Mouse (Mus musculus) left cerebral cortex, adult 11 months (tissue): ENCODE data around the gene Slc10a1.

Experiments used
- DNase-seq: peaks from one replicate; pipeline ENCODE4 v3.0.0; 2022; ENCODE audit warnings: low spot score

The Slc10a1 gene

DNA sequence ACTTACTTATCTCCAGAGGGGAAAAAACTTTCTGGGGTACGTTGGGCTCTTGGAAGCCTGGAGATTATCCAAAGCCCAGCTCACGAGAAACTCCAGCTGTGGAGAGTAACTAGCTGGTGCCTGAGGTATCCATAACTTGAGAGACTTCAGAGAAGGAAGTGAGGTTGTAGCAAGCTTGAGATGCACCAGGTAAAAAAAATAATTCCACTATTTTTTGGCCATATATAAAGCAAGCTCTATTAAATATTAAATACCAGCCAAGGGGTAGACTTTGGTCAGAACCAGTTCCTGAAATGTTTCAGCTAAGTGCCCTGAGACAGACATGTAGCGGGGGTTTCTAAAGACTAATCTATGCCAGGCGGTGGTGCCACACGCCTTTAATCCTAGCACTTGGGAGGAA, at the start of gene Slc10a1:
Gene Slc10a1 (minus strand): TSS at position 101 of the 400 bp plus-strand sequence.
- DNase-seq, result no peak

DNA sequence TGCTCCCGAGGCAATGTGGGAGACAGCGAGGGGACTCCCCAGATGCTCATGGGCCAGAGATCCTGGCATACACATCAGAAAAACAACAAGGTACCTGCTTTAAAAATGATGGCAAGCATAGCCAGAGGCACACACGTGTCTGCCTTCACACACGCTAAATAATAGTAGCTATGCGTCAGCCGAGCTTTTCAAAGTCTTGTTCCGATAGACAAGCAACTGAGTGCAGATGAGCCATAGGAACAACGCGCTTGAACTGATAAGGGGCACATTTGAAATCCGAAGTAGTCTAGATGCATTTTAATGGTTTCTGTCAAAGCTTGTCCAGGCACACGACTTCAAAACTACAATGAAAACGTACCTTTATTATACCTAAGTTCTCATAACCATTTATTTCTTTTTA, 49.1 kb upstream of the Slc10a1 start:
- no peak for DNase-seq

DNA sequence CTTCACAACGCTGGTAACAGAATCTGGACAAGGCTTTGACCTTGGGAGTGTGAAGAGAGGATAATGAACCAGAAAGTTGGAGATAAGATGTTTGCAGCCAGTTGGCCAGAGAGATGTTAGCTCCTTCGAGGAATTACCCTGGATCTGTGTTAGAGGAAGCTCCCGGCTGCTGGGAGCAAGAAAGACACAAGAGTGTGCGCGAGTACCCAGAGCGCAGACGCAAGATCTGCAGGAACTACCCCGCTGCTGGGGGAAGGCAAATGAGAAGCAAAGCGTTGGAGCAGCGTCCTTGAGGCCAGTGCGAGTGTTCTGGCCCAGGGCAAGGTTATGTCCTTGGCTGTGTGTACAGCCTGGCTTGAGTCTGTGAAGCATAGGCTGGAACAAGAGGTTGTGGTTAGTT, 45.0 kb upstream of the Slc10a1 start:
- DNase-seq, result no peak

DNA sequence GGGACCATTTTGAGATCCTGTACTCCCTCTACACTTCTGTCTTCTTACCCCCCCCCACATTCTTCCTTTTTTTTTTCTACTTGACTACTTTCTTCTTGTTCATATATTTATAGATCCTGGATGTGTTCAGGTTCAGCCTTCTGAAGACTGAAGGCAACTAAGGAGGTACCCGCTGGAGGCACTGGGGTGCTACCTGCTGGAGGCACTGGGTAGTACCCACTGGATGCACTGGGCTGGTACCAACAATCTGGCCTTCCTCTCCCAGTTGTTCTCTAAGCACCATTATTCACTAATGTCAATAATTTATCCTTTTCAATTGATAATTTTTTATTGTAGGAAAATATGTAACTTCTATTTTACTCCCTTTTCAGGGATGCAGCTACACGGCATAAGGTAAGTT, 43.5 kb upstream of the Slc10a1 start:
- no peak for DNase-seq

DNA sequence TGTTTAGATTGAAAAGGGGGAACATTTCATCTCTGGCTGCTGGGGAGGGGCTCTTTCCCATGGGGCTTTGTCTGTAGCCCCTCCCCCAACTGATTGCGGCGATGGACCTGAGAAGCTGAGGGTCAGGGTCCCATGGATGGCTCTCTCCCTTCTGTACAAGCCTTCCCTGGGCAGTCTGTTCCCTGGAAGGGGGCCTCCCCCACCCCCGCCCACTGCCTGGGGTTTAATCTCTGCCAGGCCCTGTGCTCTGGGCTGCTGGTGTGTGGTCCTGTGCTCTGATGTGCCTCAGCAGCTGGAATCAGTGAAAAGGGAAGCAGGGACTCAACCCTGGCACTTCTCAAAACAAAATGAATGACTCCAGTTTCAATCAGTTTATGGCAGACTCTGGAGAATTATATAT, 41.3 kb upstream of the Slc10a1 start:
- no peak for DNase-seq

DNA sequence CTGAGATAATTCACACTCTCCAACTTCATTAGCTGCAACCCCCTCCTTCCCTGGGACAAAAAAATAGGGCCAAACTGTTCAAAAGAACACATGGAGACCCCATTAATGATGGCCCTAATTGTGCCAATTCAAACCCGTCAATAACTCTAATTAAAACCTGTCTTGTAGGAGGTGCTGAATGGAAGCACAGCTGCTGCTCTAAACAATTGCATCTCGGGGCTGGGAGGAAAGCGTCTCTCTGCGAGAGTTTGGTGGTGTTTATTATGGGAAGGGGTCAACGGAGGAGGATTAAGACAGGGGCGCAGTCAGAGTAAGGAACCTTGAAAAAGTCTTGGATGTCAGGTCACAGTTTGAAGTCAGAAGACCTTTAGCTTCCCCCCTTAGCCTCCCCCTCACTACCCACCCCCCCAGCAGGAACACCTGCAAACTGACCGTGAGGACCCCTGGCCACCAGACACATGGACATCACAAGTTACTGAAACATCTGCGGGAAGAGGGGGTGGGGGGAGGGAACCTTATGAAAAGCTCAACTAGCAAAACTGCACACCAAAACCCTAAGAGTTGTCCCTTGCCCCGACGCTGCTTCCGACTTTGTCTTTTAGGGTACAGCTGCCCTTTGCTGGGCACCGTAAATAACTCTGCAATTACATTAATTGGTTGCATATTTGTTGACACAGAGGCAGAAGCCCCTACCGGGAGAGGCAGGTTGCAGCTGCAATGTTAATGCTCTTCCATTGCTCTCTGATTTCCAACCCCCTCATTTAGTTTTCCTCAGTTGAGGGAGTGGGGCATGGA, 34.5 kb upstream of the Slc10a1 start:
- no peak for DNase-seq

DNA sequence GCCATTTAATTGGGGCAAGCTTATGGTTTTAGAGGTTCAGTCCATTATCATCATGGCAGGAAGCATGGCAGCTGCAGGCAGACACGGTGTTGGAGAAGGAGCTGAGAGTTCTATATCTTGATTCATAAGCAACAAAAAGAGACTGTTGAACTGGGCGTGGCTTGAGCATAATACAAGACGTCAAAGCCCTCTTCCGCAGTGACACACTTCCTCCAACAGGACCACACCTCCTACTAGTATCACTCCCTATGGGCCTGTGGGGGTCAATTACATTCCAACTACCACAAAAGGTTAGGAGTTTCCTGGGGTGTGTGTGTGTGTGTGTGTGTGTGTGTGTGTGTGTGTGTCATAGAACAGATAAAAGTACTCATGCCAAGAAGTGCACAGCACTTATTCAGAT, 32.4 kb upstream of the Slc10a1 start:
- no peak for DNase-seq

DNA sequence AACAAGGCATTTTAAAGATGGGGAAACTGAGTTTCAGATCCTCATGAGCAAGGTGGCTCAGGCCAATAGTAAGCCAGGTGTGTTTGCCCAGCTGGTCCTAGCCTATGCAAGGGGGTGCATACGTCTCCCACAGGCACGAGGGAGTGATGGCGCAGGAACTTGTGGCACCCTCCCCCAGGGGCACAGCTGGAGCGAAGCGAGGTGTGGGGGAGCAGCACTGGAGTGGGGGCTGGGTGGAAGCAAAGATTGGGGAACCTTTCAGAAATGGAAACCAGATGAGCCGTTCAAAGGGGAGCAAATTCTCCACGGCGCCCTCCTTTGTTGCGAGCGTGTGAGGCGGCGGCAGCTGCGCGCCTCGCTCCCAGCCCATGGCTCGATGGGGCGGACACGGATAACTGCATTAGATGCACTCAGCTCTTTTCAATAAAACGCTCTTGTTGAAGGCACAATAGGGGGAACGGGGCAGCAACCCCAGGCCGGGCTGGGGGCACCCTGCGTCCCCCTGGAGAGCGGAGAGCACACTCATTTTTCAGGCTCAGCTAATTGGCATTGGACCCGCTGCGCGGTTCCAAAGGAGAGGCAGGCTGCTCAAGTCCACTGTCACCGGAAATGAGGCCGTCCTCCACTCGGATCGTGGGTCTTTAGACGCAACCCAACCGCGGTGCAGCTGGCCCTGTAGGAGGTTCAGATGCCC, 30.2 kb upstream of the Slc10a1 start:
- DNase-seq, result no peak

DNA sequence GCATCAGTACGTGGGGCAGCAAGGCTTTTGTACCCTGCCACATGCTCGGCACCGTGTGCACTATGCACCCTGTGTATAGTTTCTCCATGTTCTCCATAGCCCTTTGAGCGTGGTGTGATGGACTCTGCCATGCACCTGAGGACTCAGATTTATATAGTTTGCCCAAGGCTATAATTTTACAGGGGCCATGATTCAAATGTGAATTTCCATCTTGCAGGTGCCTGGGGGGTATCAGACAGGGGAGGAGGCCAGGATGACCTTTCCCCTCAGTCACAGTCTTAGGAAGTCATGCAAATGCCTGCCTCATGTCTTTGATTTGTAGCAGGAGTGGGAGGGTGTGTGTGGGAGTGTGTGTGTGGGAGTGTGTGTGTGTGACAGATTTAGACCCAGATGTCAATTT, 29.1 kb upstream of the Slc10a1 start:
- no peak for DNase-seq

DNA sequence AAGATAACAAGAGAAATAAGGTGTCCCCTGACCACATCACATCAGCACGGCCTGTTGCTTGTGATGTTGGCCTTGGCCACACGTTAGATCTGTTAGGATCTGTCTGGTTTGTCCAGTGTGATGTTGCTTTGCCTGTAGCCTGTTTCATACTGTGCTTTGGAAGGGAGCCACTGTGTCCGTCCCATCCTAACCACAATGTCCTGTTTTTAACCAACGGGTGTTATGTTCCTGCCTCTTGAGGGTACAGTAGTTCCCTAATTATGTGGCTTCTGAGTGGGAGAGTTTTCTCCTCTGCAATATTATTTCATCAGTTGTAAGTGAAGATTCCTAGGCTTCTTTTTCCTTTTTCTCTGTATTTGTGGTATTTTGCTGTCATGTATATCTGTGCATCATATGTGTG, 26.8 kb upstream of the Slc10a1 start:
- no peak for DNase-seq

DNA sequence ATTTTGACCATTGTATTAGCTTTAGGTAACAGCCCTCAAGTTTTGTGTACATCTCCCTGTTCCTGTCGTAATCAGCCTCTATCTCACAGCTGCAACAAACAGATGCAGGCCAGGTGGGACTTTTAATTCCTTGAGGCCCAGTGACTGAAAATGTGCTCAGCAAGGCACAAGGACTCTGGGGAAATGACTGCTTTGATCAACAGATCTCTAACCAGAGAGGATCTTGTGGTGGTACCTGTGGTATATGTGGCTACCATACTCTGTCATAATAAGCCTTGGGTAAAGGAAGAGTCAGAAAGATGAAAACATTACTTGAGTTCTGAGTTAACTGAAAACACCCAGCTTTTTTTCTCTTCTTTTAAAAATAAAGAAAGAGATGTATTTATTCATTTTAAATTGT, 25.3 kb upstream of the Slc10a1 start:
- DNase-seq, result no peak

DNA sequence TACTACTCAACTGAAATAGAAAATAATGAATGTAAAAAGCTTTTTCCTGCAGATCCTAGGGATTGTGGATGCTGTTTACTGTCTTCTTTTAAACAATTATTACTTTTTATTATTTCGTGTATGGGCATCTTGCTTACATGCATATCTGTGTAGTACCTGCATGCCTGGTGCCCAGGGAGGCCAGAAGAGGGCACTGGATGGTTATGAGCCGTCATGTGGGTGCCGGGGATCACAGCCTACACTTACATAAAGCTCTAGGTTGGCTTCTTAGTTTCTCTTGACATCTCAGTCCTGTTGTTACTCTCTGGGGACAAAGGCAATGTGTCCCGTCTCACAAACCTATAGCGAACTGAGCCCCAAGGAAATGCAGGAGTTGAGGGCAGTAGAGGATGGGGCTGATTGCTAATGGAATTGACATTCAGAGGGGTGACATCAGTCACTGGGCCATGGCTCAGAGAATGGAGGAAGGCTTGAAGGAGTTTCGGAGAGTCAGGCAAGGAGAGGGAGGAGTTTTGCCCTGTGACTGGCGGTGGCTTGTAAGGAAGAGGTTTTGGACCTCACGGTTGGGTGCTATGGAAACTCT, 24.1 kb upstream of the Slc10a1 start:
- no peak for DNase-seq

DNA sequence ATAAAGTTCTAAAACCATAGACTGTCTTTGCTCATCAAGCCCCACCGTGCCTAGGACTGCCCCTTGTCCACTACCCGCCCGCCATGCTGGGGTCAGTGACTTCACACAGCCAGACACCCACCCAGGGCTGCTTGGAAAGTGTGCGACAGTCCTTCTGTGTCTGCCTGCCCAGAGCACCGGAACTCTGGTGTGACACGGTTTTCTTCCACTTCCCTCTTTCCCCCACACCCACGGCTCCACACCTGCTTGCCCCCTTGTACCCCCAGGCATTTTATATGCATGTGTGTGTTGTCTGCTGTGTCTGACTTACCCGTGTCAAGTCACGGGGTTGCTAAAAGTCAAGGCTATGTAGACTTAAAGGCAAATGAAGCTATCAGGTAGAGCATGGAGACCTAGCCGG, 23.3 kb upstream of the Slc10a1 start:
- no peak for DNase-seq

DNA sequence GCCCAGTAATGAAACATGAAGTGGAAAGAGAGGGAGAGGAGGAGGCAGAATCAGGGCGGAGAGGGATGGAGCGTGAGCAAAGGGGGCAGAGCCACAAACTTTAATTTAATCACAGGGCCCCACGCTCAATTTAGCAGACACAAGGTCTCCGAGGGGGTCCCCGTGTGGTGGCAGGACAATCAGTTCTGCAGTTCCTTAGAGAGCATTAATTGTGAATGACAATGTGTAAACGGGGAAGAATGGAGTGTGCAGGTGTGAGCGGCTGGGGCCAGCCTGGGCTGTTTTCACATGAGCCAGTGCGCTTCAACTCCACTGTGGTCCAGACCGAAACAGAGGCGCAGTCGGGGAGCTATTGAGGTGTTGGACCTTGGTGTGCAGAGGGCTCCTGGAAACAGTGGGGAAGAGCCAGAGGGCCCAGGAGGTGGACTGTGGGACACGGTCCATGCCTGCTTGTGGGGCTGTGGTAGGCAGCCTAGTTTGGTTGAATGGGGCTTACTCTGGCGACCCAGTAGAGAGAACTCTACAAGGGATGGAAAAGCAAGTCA, 22.5 kb upstream of the Slc10a1 start:
- no peak for DNase-seq

DNA sequence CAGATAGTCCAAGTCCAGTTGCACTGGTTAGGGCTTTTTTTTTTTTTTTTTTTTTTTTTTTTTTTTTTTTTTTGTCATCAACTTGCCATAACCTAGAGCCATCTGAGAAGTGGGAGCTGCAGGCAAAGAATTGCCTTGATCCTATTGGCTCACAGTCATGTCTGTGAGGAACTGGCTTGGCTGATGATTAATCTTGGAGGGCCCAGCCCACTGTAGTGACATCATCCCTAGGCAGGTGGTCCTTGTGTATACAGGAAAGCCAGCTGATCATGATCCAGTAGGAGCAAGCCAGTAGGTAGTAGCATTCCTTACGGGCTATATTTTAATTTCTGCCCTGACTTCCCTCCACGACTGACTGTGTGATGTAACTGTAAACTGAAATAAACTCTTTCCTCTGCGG, 19.8 kb upstream of the Slc10a1 start:
- DNase-seq, result no peak

DNA sequence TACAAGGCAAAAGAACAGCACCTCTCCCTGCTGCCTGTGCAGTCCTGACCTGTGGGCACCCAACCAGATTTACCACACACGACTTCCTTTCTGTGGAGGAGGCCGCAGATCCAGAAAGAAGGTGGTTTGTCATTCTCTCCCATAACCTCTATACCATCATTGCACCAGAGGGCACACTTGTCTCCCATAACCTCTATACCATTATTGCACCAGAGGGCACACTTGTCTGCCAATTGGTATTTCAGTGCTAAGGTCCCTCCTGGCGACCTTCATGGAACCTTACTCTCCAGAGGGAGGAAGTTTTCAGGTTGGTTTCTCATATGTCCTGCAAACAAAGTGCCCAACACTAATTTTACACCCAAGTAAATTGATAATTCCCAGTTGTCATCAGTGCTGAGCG, 18.1 kb upstream of the Slc10a1 start:
- DNase-seq, result no peak

DNA sequence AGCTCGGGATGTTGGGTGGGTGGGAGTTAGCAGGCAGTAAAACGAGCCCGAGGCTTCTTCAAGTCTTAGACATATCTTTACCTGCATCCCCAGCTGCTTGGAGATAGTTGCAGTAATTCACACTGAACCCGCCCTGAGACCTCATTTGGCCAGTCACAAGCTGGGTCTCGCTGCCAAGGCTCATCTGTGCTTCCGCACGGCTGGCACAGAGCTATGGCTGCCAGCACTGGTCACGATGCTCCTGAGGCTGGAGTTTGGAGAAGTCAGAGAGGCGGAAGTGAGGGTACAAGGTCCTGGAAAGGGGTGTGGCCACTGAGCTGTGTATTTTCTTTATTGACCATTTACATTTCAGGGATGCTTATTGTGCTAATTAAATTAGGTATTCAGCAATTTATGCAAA, 15.2 kb upstream of the Slc10a1 start:
- DNase-seq, result no peak

DNA sequence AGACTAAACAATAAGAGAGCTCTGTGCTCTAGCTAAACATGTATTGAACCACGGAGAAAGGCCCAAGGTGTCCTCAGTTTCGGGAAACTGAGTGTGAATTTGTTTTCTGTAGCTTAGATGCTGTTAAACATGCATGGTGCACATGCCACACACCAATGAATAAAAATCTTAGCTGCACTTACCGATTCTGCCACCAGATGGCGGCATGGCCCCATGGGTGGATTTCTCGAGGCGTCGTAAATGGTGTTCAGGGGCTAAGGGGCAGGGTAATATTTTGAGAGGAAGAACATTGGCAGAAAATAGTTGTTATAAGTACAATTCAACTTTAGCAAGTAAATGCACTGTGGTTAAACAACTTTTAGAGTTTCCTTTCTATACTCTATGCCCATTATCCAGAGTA, 13.8 kb upstream of the Slc10a1 start:
- DNase-seq, result peak; percentile 39

DNA sequence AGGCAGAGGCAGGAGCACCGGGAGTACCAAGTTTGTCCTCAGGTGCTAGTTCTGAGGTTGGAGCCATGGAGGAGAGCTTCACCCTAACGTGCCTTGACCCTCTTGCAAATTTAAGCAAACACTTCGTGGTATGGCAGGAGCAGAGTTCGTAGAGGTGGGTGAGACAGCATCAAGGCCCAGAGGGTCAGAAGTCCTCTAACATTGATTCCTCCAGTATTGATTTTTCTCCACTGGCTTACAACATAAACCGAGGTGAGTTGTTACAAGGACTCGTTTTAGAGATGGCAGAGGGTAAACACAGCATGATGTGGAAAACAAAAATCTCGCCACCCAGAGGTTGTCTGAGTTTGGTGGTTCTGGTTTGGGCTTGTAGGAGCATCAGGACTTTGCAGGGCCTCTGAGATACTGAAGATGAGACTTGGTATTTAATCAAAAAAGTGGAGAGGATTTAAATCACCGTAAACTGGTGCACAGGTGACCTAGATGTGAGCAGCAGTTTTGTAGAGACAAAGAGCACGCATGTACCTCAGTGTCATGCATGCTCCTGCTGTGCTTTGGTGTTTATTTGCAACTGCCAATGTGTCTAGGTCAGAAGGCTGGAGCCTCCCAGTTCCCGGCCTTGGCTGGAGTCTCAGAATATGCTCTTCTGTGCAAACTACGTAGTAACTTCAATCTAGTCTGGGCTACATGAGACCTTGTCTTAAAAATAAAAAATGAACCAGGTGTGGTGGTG, 7.6 kb upstream of the Slc10a1 start:
- DNase-seq, result no peak

DNA sequence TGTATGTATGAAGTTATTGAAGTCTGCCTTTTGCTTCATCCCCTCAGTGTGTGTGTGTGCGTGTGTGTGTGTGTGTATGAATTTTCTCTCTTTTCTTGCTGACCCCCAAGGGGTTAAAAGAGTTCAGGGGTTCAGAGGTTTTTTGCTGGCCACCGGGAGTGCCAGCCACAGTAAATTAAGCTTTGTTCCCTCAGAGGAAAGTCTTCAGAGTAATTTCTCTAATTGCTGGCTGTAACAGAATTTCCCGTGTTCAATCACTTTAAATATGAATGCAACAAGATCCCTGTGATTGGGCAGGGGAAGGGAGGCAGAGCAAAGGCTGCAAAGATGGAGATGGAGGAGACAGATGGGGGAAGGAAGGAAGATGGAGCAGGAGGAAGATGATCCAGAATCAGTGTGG, 3.3 kb upstream of the Slc10a1 start:
- no peak for DNase-seq

DNA sequence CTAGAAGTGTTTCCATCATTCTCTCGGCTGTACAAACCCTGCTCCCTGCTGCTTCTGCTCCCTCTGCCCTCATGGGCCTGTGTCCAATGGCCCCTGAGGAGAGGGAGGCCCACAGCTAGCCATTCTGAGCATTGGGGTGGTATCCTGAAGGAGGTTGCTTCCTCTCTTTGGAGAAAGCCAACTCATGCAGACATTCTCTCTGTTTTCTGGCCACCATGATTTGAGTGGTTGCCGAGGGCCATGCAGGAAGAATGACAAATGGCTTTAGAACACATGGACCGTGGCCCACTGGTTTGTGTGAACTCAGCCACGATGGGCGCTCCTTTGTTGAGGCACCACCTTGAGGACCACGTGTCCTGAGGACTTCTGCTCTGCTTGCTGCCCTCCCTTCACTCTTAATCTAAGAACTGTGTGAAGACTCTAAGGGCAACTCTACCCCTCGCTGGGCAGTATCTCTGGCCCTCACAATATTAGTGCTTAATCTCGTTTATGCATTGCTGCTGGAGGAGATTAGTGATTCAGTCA, 1.7 kb upstream of the Slc10a1 start:
- no peak for DNase-seq

DNA sequence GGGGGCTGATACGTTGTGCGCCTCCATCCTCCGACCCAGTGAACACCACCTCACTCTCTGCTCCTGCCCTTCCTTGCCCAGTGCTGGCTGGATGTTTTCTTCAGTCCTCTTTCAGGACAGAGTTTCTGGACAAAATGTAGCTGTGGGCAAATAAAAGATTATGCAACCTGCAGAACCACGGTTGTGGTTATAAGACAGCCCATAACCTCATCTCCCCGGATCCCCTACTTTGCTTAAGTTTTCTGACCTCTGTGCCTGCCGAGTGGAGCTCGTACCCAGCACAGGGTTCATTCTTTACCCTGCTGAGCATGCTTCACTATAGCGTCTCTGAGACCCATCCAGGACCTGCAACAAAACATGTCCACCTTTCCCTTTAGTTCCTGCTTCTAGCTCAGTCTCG, 587 bp downstream of the Slc10a1 start:
- no peak for DNase-seq
